Comparison of ENCODE assay signal across 17 mouse cellular contexts in genomic region chr9:50013602-50014001, GRCm38 (mm10).
"Had no signal": no experiment of that assay in that cellular context is flagged by ENCODE, and none has a peak within 500 bp of the region (broad histone marks: within the 10 kb centered on the region; RNA-seq: fewer than 3 reads in every experiment).

No protein-coding gene starts in this region.

- DNase-seq: lung, adult 2 months; lung, postnatal 14 days; lung, postnatal 36 days; right cerebral cortex, postnatal 14 days; thymus, adult 2 months; thymus, postnatal 25 days; thymus, postnatal 4 days had no signal

- H3K9ac ChIP-seq: lung, embryonic 15.5 days; midbrain, embryonic 13.5 days; midbrain, embryonic 15.5 days; neural tube, embryonic 12.5 days; stomach, embryonic 15.5 days had no signal

- H3K36me3 ChIP-seq: lung, embryonic 15.5 days; midbrain, embryonic 13.5 days; midbrain, embryonic 15.5 days; neural tube, embryonic 12.5 days; stomach, embryonic 15.5 days had no signal

- H3K4me3 ChIP-seq: lung, embryonic 15.5 days; megakaryocyte, embryonic 14.5 days; midbrain, embryonic 13.5 days; midbrain, embryonic 15.5 days; neural tube, embryonic 12.5 days; stomach, embryonic 15.5 days had no signal

- H3K9me3 ChIP-seq: lung, embryonic 15.5 days; midbrain, embryonic 13.5 days; midbrain, embryonic 15.5 days; neural tube, embryonic 12.5 days; stomach, embryonic 15.5 days had no signal

- H3K27ac ChIP-seq: lung, embryonic 15.5 days; macrophage; midbrain, embryonic 13.5 days; midbrain, embryonic 15.5 days; neural tube, embryonic 12.5 days; stomach, embryonic 15.5 days; stomach, postnatal 0 days had no signal

- ATAC-seq: lung, postnatal 0 days; midbrain, embryonic 13.5 days; midbrain, embryonic 15.5 days had no signal

- H3K4me2 ChIP-seq: lung, embryonic 15.5 days; midbrain, embryonic 11.5 days; midbrain, embryonic 13.5 days; midbrain, embryonic 15.5 days; neural tube, embryonic 12.5 days; stomach, embryonic 15.5 days had no signal

- H3K4me1 ChIP-seq: lung, embryonic 15.5 days; megakaryocyte, embryonic 14.5 days; midbrain, embryonic 13.5 days; midbrain, embryonic 15.5 days; stomach, embryonic 15.5 days had no signal

- H3K27me3 ChIP-seq: lung, embryonic 15.5 days; megakaryocyte, embryonic 14.5 days; midbrain, embryonic 13.5 days; midbrain, embryonic 15.5 days; neural tube, embryonic 12.5 days; stomach, embryonic 15.5 days had no signal
